Mouse (Mus musculus) E14TG2a.4 (cell line): ENCODE results near the gene Glg1.

Experiments used
- CTCF ChIP-seq: conservative IDR thresholded peaks from 2 replicates; pipeline ENCODE4 v1.5.1; 2014; ENCODE audit warnings: low read length
- NANOG ChIP-seq: IDR thresholded peaks from 2 replicates; pipeline ENCODE4 v1.6.1; 2014; ENCODE audit warnings: borderline replicate concordance, low read length, mixed read lengths
- POU5F1 ChIP-seq: IDR thresholded peaks from 2 replicates; pipeline ENCODE4 v1.6.1; 2014; ENCODE audit warnings: low read length, borderline replicate concordance

DNA sequence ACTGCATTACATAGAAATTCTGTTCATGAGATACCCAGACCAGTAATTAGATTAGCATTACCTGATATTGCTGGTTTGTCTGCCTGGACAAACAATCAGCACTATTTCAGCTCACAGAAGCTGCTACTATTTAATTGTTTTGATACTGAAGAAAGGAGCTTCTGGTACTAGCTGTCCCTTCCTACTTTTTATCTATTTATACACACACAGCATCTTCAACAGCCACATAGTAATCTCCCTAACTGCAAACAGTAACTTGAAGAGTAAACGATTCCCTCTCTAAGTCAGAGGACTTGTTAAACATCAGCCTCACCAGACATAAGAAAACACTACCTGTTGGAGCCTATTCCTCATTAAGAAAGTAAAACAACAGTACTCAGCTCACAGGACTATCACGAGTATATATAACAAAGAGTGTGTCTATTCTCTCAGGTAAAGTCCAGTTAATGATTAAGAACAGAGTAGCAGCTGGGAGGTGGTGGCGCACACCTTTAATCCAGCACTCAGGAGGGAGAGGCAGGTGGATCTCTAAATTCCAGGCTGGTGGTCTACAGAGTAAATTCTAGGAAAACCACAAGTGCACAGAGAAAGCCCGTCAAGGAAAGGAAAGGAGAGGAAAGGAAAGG lies 6.4 kb downstream of the Glg1 start:
- TF ChIP-seq CTCF, result no peak
- no peak for TF ChIP-seq POU5F1
- no peak for TF ChIP-seq NANOG
